Mouse (Mus musculus): Measurements from ENCODE around the gene Dll4.
A peak's percentile ranks its signal among the peaks of the same experiment; 100 is the strongest.

Gene Dll4

GRCm38 (mm10) chr2:119311544-119311943 is 14.0 kb upstream of the Dll4 start:
- no peak for DNase-seq (ENCODE audit: low read depth, low spot score)

GRCm38 (mm10) chr2:119312380-119312958 is 13.1 kb upstream of the Dll4 start:
- no peak for DNase-seq (ENCODE audit: low read depth, low spot score)

GRCm38 (mm10) chr2:119313780-119314479 is 11.7 kb upstream of the Dll4 start:
- DNase-seq (ENCODE audit: low read depth, low spot score) = no peak

GRCm38 (mm10) chr2:119314742-119315310 is 10.8 kb upstream of the Dll4 start:
- peak; percentile 59 for DNase-seq (ENCODE audit: low read depth, low spot score)

- no peak for DNase-seq (ENCODE audit: low read depth, low spot score)
Observed at GRCm38 (mm10) chr2:119318043-119318710, 7.4 kb upstream of the Dll4 start.

- DNase-seq (ENCODE audit: low read depth, low spot score) = no peak
Observed at GRCm38 (mm10) chr2:119320571-119320970, 5.0 kb upstream of the Dll4 start.

GRCm38 (mm10) chr2:119321771-119322586 is 3.6 kb upstream of the Dll4 start:
- DNase-seq (ENCODE audit: low read depth, low spot score) = no peak

GRCm38 (mm10) chr2:119322587-119323300 is 2.8 kb upstream of the Dll4 start:
- peak; percentile 64 for DNase-seq (ENCODE audit: low read depth, low spot score)

- DNase-seq (ENCODE audit: low read depth, low spot score) = no peak
Observed at GRCm38 (mm10) chr2:119323866-119324575, 1.6 kb upstream of the Dll4 start.

- no peak for DNase-seq (ENCODE audit: low read depth, low spot score)
Observed at GRCm38 (mm10) chr2:119324576-119325318, 837 bp upstream of the Dll4 start.

- peak; percentile 14 for DNase-seq (ENCODE audit: low read depth, low spot score)
Observed at GRCm38 (mm10) chr2:119326161-119327101, 847 bp downstream of the Dll4 start.

GRCm38 (mm10) chr2:119327102-119327480 is 1.5 kb downstream of the Dll4 start:
- peak; percentile 70 for DNase-seq (ENCODE audit: low read depth, low spot score)

- DNase-seq (ENCODE audit: low read depth, low spot score) = peak; percentile 37
Observed at GRCm38 (mm10) chr2:119327942-119328526, 2.5 kb downstream of the Dll4 start.

- no peak for DNase-seq (ENCODE audit: low read depth, low spot score)
Observed at GRCm38 (mm10) chr2:119328546-119328945, 3.0 kb downstream of the Dll4 start.

- DNase-seq (ENCODE audit: low read depth, low spot score) = no peak
Observed at GRCm38 (mm10) chr2:119329123-119329817, 3.7 kb downstream of the Dll4 start.

- no peak for DNase-seq (ENCODE audit: low read depth, low spot score)
Observed at GRCm38 (mm10) chr2:119330795-119331194, 5.2 kb downstream of the Dll4 start.

- DNase-seq (ENCODE audit: low read depth, low spot score) = no peak
Observed at GRCm38 (mm10) chr2:119332177-119332661, 6.6 kb downstream of the Dll4 start.

Data from brain, adult 2 months (tissue).